Mouse (Mus musculus) stomach, postnatal 0 days (tissue): ENCODE measurements around the gene Txndc5.

ENCODE experiments used
- CTCF ChIP-seq: IDR thresholded peaks from 2 replicates; pipeline ENCODE4 v1.5.1; 2016; ENCODE audit warnings: antibody characterized with exemption, low read depth, mild to moderate bottlenecking, moderate library complexity
- EP300 ChIP-seq: optimal IDR thresholded peaks from 2 replicates; pipeline ENCODE3; 2016; ENCODE audit warnings: antibody characterized with exemption

DNA sequence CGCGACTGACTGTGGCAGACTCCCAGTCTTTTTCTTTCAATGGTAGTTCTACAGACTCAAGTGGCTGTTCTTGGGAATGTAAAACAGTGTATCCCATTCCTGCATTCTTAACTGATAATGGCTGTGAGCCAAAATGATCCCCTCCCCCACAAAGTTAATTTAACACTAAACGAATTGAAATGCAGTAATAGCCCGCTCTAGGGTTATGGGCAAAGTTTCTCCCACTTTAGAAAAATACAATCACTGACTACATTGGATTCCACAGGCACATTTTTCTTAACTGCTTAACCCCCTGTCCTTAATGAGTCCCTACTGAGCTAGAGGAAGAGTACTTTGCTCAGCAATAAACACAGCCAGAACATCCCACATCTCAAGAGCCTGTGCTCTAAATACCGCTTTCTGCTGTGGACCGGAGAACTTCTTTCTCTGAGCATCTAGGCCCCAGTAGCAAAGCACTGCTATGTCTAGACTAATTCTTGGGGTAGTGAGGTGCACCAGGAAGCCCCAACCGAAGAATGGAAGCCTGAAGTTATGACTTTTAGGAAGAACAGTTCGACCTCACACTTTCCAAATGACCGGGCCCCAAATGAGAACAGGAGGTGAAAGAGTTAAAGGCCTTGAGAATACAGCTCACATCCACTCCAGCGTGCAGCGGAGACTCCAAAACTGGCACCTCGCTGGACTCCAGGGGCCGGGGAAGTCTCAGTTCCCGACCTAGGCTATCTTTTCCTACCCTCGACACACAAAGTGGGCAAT, 1.4 kb downstream of the Txndc5 start:
- TF ChIP-seq CTCF = no peak
- TF ChIP-seq EP300 = no peak
